Mouse (Mus musculus) forebrain, embryonic 14.5 days (tissue): ENCODE measurements around the gene Rpl9-ps6. TPM values are rescaled to one million over a fixed set of nuclear protein-coding genes. Genes with fewer than 3 reads are reported as not detected.

ENCODE experiments used
- ATAC-seq: fragments of 200-750 bp; cut with Nextera tagmentation; 2 replicates; pipeline ENCODE4 v1.8.0; 2017; ENCODE audit warnings: mild to moderate bottlenecking, moderate library complexity
- DNase-seq: peaks from one replicate; pipeline ENCODE4 v3.0.0-alpha.2; 2015; ENCODE audit warnings: low spot score
- H3K27ac ChIP-seq: fragments of 300-500 bp; sonication (generic); 2 replicates; pipeline ENCODE4 v1.5.1; 2014; ENCODE audit warnings: low read depth, mild to moderate bottlenecking, control low read depth, low read length, moderate library complexity
- H3K27me3 ChIP-seq: fragments of 300-500 bp; sonication (generic); replicated peaks from 2 replicates; pipeline ENCODE4 v1.6.1; 2014; ENCODE audit warnings: low read length, control low read depth, mixed read lengths; ENCODE audit not compliant: control insufficient read depth, insufficient read depth
- H3K36me3 ChIP-seq: fragments of 300-500 bp; sonication (generic); 2 replicates; pipeline ENCODE4 v1.6.1; 2014; ENCODE audit warnings: low read length, control low read depth; ENCODE audit not compliant: control insufficient read depth, insufficient read depth
- H3K4me1 ChIP-seq: fragments of 300-500 bp; sonication (generic); 2 replicates; pipeline ENCODE4 v1.6.1; 2014; ENCODE audit warnings: antibody characterized with exemption, low read length, control low read depth; ENCODE audit not compliant: control insufficient read depth, insufficient read depth
- H3K4me2 ChIP-seq: fragments of 300-500 bp; sonication (generic); 2 replicates; pipeline ENCODE4 v1.6.1; 2014; ENCODE audit warnings: mild to moderate bottlenecking, control low read depth, low read length
- H3K4me3 ChIP-seq: fragments of 300-500 bp; sonication (generic); 2 replicates; pipeline ENCODE4 v1.5.1; 2014; ENCODE audit warnings: low read depth, low read length, control low read depth
- H3K9ac ChIP-seq: fragments of 300-500 bp; sonication (generic); 2 replicates; pipeline ENCODE4 v1.6.1; 2014; ENCODE audit warnings: mild to moderate bottlenecking, low read length, control low read depth, moderate library complexity
- H3K9me3 ChIP-seq: fragments of 300-500 bp; sonication (generic); replicated peaks from 2 replicates; pipeline ENCODE4 v1.6.1; 2016; ENCODE audit warnings: low read length, control low read depth, mixed read lengths; ENCODE audit not compliant: control insufficient read depth
- WGBS: fragments of 180-500 bp; shearing (Covaris S2); extraction: QIAGEN DNeasy Blood & Tissue Kit; methylation state at CpG from one replicate; pipeline ENCODE4 v1.1.7; 2014; 5-methylcytosine and 5-hydroxymethylcytosine counted together
- polyA plus RNA-seq: library from polyadenylated mRNA; unstranded; fragments of >200 nt; fragmentation: Nextera tagmentation; extraction: Ambion mirVana; gene quantifications from 2 replicates; pipeline ENCODE4 v1.2.1, GENCODE M21; 2014

Gene Rpl9-ps6
- polyA plus RNA-seq, 1 experiment from 2014 or later: 96.9 TPM

DNA sequence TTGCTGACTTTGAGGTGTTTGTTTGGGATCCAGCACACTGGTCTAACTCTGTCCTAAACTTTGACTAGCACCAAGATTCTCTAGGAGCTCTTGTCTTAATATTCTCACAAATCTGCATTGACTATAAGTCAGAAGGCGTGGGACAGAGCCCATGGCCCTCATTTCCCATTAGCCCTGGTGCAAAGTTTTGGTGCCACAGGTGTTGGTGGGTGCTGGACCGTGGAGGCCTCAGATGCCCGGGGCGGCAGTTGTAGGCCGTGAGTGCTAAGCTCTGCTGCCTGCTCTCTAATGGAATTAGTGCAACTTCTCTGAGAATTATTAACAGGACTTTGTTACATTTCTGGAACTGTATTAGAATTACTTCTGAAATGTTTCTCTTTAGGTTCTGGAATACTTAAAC, 31.6 kb upstream of the Rpl9-ps6 start:
- Histone ChIP-seq H3K36me3 (peaks cover 33% of the 10 kb centered on the region), H3K4me2 (no peak overlapping the region), H3K27ac (no peak overlapping the region), H3K9ac (no peak overlapping the region), H3K4me3 (no peak overlapping the region), H3K4me1 (no peaks in the 10 kb centered on the region), H3K27me3 (no peaks in the 10 kb centered on the region), H3K9me3 (no peaks in the 10 kb centered on the region)
- DNase-seq: no peak
- no peak for ATAC-seq
- WGBS: 98% methylated on average over 5 of the region's 5 CpGs

DNA sequence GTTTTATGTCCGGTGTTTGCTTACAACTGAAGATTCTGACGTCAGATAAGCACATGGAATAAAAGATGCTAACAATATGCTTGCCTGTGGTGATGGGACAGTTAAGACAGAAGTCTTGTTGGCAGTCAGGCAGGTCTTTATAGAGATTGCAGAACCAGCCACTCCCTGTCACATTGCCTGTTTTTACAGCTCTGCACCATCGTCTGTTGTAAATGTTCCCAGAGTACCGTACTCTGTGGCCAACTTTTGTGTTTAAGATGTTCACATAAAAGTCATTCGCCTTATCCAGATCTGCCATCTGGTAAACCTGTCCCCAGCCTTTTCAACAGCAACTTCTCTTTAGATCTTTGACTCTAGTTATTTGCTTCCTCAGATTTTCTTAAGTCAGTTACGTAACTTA, 31.0 kb upstream of the Rpl9-ps6 start:
- no peak for ATAC-seq
- Histone ChIP-seq H3K9me3 (no peaks in the 10 kb centered on the region), H3K4me2 (no peak overlapping the region), H3K27me3 (no peaks in the 10 kb centered on the region), H3K27ac (no peak overlapping the region), H3K4me3 (no peak overlapping the region), H3K4me1 (no peaks in the 10 kb centered on the region), H3K36me3 (peaks cover 35% of the 10 kb centered on the region), H3K9ac (no peak overlapping the region)
- WGBS: 92% methylated on average over 6 of the region's 6 CpGs
- no peak for DNase-seq

DNA sequence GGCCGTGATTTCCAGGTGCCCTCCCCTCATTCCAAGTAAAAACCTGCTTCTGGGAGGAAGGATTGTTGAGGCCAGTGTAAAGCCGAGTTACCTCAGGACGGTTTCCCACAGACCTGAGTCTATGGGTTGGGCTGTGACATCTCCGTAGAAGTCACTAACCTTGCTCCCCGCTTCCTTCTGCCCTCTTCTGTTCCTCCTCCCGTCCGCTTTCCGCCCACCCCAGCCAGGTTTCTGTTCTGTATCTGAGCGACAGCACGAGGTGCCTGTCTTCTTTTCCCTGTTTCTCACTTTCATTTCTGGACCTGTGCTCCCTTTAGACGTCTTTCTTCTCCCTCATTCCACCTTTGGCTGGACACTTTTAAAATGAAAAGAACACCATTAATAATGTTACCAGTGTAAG, 28.7 kb upstream of the Rpl9-ps6 start:
- DNase-seq (no peak), ATAC-seq (no peak)
- no peak overlapping the region for H3K27ac ChIP-seq
- WGBS: 90% methylated on average over 11 of the region's 11 CpGs
- H3K4me1 ChIP-seq: no peaks in the 10 kb centered on the region
- H3K4me2 ChIP-seq: no peak overlapping the region
- H3K9me3 ChIP-seq: no peaks in the 10 kb centered on the region
- H3K36me3 ChIP-seq: peaks cover 37% of the 10 kb centered on the region
- H3K4me3 ChIP-seq: no peak overlapping the region
- H3K27me3 ChIP-seq: no peaks in the 10 kb centered on the region
- H3K9ac ChIP-seq: no peak overlapping the region

DNA sequence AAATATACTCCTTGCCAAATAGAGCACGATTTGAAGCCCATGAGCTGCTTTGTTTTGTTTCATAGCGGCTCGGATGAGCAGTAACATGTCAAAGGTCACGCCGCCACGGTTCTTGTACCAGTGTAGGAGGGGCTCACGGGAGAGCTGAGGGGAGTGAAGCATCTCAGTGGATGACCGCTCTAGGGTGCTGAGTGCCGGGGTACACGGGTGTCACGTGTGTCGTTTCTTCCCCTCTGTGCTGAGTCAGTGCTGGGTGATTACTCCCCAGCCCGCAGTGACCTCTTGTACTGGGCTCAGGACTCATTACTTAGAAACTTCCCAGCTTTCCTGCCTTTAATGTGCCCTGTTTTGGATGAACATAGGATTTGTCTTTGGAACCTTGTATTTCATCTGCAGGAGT, 28.2 kb upstream of the Rpl9-ps6 start:
- no peaks in the 10 kb centered on the region for H3K9me3 ChIP-seq
- WGBS: 94% methylated on average over 13 of the region's 13 CpGs
- H3K4me3 ChIP-seq: no peak overlapping the region
- H3K27ac ChIP-seq: no peak overlapping the region
- no peak overlapping the region for H3K4me2 ChIP-seq
- peaks cover 37% of the 10 kb centered on the region for H3K36me3 ChIP-seq
- H3K9ac ChIP-seq: no peak overlapping the region
- H3K4me1 ChIP-seq: no peaks in the 10 kb centered on the region
- ATAC-seq (no peak), DNase-seq (no peak)
- H3K27me3 ChIP-seq: no peaks in the 10 kb centered on the region

DNA sequence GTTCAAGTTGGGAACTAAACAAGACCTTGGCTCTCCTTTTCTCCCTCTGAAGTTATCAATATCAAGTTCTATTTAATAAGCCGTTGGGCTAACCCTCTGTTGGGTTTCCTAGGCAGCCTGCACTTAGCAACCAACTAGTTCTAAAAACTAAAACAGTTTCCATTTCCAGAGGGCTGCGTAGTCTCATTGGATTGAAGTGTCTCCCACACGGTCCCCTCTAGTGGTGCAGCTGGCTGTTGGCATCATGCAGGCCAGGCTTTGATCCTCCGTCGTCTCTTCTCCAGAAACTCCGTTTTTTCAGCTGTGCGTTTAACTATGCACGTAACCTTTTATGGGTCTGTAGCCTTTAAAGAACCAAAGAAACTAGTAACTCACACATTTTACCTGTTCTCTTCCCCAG, 27.1 kb upstream of the Rpl9-ps6 start:
- Histone ChIP-seq H3K4me2 (no peak overlapping the region), H3K9ac (no peak overlapping the region), H3K9me3 (no peaks in the 10 kb centered on the region), H3K27me3 (no peaks in the 10 kb centered on the region), H3K27ac (no peak overlapping the region), H3K4me3 (no peak overlapping the region), H3K36me3 (peaks cover 27% of the 10 kb centered on the region), H3K4me1 (no peaks in the 10 kb centered on the region)
- DNase-seq (no peak), ATAC-seq (no peak)
- WGBS: 89% methylated on average over 8 of the region's 8 CpGs

DNA sequence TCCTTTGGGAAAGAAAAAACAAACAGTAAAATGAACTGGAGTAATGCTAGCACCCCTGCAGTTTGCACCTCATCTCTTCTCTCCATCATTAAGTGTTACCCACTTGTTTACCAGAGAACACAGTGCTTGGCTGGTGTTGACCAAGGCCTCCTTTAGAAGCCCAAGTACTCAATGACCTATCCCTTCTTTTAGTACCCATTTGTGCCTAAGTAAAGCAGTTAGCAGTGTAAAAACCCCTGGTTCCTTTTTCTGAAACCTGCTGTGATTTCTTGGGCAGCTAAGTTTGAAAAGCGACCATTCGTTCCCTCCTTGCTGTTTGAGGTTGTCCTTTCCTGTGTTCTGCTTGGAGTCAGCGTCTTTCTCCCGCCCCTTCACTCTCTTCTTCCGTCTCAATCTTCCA, 26.6 kb upstream of the Rpl9-ps6 start:
- DNase-seq (no peak), ATAC-seq (no peak)
- Histone ChIP-seq H3K27me3 (no peaks in the 10 kb centered on the region), H3K9ac (no peak overlapping the region), H3K36me3 (peaks cover 24% of the 10 kb centered on the region), H3K4me1 (no peaks in the 10 kb centered on the region; the same call in 1 of the 2 replicates), H3K4me2 (no peak overlapping the region), H3K9me3 (no peaks in the 10 kb centered on the region), H3K4me3 (no peak overlapping the region), H3K27ac (no peak overlapping the region)
- WGBS: 96% methylated on average over 5 of the region's 5 CpGs

DNA sequence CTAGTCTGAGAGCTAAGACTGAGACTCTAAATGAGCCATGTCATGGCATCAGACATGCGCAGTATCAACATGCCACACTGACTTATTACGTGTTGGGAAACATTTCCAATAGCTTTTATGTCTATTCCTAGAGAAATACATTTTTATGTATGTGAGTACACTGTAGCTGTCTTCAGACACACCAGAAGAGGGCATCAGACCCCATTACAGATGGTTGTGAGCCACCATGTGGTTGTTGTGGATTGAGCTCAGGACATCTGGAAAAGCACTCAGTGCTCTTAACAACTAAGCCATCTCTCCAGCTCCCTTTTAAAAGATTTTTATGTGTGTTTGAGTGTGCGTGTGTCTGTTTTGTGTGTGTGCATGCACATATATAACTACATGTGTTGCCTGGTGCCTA, 26.0 kb upstream of the Rpl9-ps6 start:
- H3K27ac ChIP-seq: no peak overlapping the region
- H3K36me3 ChIP-seq: peaks cover 24% of the 10 kb centered on the region
- H3K9ac ChIP-seq: no peak overlapping the region
- ATAC-seq (no peak), DNase-seq (no peak)
- H3K4me1 ChIP-seq: peaks cover 4% of the 10 kb centered on the region
- no peak overlapping the region for H3K4me3 ChIP-seq
- WGBS: 97% methylated on average over 3 of the region's 3 CpGs
- H3K27me3 ChIP-seq: no peaks in the 10 kb centered on the region
- H3K4me2 ChIP-seq: no peak overlapping the region
- no peaks in the 10 kb centered on the region for H3K9me3 ChIP-seq

DNA sequence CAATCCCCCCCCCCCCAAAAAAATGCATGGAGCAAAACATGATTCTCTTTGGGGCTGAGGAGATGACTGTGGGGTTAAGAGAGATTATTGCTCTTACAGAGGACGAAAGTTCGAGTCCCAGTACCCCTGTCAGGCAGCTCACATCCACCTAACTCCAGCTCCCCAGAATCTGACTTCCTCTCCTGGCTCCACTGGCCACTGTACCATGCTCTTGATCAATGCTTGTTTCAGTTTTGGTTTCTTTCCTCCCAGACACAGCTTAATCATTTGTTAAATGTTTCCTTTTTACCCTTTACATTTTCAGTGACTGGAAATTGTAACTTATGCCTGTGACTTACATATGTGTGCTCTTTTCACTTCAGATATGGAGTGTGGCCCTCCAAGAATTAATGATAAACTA, 24.6 kb upstream of the Rpl9-ps6 start:
- DNase-seq (no peak), ATAC-seq (no peak)
- no peak overlapping the region for H3K4me3 ChIP-seq
- no peaks in the 10 kb centered on the region for H3K27me3 ChIP-seq
- H3K4me2 ChIP-seq: no peak overlapping the region
- no peak overlapping the region for H3K9ac ChIP-seq
- peaks cover 4% of the 10 kb centered on the region for H3K4me1 ChIP-seq
- WGBS: 91% methylated on average over 2 of the region's 2 CpGs
- peaks cover 24% of the 10 kb centered on the region for H3K36me3 ChIP-seq
- no peaks in the 10 kb centered on the region for H3K9me3 ChIP-seq
- H3K27ac ChIP-seq: no peak overlapping the region

DNA sequence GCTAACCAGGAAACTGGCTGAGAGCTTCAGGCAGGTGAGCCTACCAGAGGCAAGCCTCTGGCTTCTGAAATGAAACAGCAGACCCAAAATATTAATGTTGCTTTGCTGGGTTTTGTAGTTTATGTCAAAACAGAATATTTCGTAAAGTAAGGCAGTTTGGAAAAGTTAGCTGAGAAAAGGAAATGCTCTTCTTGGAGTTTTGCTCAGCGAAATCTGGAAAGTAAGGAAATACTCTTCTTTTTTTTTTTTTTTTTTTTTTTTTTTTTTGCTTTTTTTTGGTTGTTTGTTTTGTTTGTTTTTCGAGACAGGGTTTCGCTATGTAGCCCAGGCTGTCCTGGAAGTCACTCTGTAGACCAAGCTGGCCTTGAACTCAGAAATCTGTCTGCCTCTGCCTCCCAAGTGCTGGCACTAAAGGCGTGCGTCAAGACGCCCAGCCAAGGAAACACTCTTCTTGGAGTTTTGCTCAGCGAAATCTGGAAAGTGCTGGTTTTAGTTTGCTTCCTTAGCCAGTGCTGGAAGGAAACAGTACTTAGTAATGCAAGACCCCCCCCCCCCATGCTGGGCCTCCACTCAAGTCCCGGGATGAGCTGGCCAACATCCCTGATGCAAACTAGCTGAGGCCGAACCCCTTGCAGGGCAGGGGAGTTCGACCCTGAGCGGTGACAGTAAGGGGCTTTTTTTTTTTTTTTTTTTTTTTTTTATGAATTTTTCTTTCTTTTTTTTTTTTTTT, 23.0 kb upstream of the Rpl9-ps6 start:
- no peak for DNase-seq
- no peaks in the 10 kb centered on the region for H3K9me3 ChIP-seq
- no peak overlapping the region for H3K27ac ChIP-seq
- H3K4me3 ChIP-seq: no peak overlapping the region
- peaks cover 10% of the 10 kb centered on the region for H3K36me3 ChIP-seq
- 89% methylated on average over 12 of the region's 12 CpGs for WGBS
- H3K4me1 ChIP-seq: peaks cover 9% of the 10 kb centered on the region
- no peaks in the 10 kb centered on the region for H3K27me3 ChIP-seq
- ATAC-seq: no peak
- H3K9ac ChIP-seq: no peak overlapping the region
- H3K4me2 ChIP-seq: no peak overlapping the region
